Mouse (Mus musculus): ENCODE data around the gene Trim2.

Trim2 gene

DNA sequence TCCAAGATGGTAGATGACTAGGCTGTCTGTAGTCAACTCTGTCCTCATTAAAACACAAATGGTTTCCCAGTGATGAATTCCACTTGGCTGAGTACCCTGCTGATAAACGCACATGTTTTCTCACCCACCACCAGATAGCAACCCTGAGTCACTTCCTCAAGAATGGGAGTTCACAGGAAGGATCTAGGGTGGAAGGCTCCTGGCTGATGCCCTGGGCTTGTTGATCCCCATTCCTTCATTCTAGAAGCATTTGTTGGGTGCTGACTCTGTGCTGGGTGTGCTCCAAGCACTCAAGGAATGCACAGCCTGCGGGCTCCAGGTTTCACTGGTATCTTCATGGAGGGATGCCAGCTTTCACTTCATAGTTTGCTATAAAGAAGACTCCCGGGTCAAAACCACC is 12.8 kb upstream of the Trim2 start:
- no peak for DNase-seq

DNA sequence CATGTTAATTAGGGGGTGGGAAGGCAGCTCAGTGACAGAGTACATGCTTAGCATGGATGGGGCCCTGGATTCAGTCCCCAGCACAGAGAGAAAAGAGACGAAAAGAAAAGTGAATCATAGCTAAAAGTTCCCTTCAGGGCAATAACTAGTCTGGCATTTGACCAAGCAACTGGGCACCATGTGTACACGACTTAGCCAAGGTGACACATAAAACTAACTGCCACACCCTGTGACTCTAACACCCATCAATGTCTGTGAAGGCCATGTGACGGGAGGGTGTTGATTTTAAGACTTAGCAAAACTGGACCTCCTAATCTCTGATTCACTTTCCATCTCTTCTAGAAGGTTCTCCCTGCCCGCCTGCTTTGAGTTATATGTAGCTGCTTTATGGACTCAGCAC is 12.2 kb upstream of the Trim2 start:
- no peak for DNase-seq

DNA sequence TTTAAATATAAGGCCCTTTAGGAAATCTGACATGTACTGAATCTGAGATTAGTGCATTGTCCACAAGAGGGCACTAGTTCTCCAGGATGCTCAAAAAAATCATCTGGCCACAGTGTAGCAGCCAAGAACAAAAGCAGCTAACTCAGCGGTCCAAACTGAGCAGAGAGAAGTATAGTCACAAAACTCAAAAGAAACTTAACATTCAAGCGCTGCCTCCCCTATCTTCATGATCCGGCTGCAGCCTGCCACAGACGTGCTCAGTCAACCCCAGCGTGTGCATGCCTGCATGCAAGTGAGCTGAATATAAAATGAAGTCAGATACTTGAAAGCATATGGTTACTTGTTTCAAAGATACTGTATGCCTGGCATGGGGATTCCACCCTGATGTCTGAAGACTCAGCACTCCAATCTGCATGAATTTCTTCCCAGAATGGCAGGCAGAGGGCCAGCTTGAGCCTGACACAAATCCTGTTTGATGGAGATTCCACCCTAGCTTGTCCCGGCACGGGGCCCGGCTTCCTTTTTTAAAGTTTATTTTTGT is 8.0 kb upstream of the Trim2 start:
- peak; percentile 47 to 62 for DNase-seq

DNA sequence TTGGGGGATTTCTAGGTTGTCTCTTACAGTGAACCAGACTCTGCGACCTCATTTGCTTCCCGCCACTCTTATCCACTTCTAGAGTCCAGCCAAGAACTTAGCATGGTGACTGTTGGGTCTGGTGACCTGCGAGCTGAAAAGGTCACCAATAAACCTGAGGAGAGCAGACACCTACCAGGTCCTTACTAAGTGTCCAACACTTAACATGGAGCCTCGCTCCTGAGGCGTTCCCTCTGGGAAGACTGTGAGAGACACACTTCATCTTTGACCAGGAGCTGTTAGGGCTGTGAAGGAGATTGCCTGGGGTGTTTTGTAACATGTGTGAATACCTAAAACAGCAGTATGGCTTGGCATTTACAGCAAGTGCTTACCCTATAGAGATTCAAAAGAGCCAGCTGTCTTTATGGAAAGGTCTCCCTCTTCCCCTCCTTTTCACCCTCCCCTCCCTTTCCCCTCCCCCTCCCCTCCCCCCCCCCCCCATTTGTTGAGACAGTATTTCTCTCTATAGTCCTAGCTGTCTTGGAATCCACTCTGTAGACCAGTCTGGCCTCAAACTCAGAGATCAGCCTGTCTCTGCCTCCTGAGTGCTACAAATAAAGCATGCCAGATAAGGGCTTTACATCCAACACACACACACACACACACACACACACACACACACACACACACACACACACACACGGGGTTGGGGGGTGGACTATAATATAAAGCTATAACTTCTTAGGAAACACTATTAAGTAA is 7.3 kb upstream of the Trim2 start:
- no peak for DNase-seq

DNA sequence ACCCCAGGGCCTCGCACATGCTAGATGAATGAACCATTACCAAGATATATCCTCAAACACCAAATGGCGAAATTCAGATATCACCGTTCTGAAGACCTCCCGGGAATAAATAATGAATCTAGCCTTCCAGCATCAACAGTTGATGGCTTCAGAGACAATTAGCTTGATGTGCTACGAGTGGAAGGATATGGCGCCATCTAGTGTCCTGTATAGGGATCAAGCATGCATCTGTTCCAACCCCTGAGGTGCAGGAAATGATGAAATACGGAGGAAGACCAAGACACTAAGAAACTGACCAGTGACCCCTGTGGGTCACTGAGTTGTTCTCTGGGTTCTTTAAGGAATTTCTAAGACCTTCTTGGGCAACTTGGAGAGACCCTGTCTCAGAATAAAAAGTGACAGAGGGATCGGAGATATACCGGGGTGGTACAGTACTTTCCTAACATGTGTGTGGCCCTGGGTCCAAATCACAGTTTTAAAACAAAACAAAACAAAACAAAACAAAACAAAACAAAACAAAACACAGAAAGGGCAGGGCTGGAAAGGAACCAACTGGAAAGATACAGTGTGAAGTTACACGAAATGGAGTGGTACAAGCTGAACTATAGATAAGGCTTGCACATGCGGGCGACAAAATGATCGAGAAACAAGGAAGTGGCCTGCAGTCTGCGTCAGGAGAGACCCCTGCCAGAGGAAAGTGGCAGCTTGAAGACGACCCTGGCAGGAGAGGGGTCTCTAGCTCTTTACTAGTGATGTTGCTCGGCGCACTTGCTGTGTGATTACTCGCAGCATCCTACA is 6.5 kb upstream of the Trim2 start:
- DNase-seq: peak; percentile 59 to 76

DNA sequence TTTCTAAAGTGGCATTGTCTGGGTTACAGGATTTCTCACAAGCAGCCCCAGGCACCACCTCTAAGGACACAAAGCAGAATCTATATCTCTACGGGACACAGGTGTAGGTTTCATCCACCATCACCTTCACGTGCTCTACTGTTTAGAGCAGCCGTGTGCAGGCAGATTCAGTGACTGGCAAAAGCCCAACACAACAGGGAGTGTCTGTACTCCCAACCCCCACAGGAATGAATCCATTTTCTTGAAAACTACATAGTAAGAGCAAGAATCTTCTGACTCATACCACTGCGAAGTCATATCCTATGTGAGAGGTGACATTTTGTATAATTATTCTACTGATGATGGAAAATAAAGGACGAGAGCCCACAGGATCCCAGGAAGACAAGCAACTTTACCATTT is 5.6 kb upstream of the Trim2 start:
- DNase-seq: no peak

DNA sequence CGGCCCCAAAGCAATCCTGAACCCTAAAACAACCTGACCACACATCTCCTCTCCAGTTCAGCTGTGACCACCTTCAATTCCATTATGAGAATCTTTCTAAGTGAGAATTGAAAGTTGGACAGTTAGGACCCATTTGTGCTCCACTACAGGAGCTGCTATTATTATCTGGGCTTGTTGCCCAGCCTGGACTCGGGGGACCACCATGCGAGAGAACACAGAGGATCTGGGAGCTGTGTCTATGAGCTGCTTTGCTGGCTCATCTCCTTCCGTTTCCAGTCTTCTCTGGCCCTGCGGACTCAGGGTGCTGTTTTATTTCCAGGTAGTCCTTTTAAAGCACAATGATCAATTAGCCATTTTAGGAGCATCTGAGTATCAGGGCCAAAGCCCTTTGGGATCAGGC is 839 bp upstream of the Trim2 start:
- no peak for DNase-seq

DNA sequence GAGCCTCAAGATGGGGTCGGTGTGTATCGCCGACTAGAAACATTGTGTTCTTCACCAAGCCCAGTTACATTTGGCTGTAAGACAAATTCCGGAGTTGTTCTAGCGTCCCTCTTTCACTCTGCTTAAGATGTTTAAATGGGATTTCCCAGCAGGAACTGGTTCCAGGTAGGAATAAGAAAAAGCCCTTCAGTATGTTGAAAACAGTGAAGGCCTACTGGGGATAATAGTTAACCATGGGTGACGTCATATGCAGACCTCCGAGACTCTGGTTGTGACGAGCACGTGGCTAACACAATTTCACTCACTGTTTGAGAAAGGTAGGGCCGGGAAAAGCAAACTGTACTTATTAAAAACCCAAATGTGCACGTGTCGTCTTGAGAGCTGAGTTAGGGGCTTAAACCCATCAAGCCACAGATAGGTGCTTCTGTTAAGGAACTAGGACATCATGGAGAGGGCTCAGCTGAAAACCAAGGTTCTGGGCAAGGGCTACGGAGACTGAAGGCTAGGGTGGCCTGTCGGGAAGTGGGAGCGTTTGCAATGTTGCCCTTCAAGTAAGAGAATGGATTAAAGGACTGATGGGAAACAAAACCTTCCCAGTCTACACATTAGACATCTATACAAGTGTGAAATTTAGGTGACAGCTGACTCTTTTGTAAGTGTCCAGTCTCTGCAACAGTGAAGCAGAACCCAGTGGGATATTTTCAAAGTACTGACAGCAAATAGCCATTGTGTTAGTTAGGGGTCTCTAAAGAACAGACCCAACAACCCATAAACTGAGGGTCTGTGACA is 761 bp downstream of the Trim2 start:
- DNase-seq: no peak

DNA sequence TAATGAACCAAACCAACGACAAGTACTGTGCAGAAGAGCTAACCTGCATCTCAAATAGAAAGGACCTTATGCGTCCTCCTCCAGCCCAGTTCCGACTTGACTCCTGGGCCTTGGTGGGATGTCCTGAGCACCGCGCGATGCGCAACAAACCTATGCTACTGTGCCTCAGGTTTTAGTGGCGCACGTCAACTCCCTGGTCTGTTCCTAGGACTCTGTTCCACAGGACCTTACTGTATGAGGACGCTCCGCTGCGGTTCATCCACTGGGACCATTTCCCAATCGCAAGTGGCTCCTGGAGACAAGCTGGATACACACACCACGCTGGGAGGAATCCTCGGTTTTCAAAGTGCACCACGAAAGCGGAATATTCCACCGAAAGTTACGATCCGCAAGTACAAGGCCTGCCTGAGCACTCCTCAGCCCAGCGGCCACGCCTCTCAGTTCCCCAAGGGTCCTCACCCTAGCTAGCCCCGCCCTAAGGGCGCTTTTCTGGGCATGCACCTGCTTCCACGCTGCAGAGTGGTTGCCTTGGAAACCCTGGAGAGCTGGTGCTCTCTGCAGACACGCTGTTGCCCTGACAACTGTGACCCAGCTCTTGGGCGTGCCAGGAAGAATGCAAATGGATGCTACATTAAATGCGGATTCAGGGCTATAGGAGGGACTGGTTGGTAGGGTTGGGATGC is 1.5 kb downstream of the Trim2 start:
- DNase-seq: peak; percentile 62 to 72

DNA sequence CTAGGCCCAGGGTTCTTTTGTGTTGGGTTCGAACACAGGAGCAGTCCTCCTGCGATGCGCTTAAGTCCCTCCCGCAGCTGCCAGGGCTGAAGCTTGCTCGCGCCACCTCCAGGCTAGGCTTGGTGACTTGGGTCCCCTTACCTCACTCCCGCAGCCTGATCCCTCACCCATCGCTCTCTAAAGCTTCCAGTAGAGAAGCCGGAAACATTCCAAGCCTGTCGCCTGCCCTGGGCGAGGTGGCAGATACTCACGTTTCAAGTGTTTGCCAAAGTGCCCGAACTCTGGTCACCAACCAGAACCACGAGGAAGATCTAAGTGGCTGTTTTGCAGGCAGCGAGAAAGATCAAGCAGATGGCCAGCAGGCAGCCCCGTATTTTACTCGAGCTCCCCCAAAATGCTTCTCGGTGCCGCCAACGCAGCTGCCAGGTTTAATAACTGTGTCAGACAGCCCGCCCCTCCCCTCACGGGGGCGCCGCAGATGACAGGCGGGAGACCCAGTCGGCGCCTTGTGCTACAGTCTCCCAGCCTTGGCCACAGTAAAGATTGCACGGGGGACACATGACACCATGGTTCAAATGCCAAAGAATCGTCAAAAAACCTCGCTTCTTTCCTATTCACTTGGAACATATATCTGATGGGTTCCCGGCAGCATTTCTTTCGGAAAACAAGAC is 2.2 kb downstream of the Trim2 start:
- peak; percentile 61 to 67 for DNase-seq

DNA sequence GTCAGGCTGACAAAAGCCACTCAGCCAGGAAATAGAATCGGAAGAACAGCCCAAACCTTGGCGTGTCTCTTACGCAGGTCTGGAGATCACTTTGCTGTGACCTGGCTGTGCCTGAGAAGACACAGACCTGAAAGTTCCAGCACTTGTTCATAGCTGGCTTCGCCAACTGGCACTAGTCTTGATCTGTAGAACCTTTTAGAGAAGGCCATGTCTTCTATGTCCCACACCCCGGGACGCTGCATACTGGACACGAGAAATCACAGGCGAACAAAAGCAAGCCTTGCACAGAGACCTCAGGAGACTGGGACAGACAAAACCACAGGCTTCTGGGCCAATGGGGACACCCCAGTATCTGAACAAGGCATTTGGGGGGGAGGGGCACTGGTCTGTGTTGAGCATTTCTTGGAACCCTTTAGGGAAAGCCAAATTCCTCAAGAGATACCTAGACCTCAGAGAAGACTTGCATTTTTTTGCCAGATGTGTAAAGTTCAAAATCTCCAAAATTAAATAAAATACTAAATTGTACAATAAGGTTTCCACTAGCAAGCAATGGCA is 3.2 kb downstream of the Trim2 start:
- no peak for DNase-seq

DNA sequence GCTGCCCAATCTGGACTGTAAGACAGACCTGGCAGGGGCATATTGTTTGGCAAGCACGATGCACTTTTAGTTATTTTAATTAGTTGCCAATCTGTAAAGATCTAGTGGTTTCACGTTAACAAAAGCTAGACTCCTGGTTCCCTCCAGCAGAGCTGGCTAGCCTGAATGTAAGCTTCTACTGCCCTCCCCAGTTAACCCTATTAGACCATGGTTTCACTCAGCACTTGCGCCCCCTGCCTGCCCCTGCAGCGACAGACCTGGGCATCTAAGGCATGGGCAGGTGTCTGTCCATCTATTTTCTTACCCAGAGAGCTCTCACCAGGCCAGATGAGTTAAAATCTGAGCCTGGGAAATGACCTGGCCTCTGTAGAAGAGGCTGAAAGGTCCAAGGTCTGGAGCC is 4.4 kb downstream of the Trim2 start:
- DNase-seq: peak; percentile 47 to 74

DNA sequence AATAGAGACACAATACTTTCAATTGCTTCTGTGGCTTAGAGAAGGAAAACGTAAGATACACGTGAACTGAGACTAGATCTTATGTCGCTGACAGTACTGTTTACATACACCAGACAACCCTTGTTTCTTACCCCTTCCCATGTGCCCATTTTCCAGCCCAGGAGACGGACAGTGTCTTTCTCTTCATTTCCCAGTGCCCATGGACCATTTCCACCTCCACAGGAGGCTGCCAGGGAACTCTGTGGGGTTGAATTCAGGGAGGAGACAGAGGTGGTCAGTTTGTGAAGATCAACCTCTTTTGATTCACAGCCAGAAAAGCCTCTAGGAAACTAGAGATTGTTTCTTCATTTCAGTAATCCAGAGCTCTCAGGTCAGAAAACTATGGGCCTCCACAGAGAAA is 5.0 kb downstream of the Trim2 start:
- no peak for DNase-seq

DNA sequence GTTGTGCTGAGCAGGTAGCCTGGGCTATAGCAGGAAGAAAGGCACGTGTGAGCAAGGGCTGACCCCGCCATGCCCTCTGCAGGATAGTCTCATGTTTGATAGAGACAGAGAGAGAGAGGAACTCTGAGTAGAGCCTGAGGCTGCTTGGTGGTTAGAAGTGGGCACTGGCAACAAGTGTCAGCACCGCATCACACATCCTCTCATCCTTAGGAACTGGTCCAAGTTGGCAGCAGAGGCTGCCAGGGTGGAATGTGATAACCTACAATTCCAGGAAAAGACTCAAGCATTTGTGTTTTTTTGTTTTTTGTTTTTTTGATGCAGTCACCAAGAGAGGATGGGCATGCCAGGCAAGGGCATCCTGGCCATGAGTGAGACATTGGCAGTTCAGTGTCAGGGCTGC is 8.5 kb downstream of the Trim2 start:
- no peak for DNase-seq

DNA sequence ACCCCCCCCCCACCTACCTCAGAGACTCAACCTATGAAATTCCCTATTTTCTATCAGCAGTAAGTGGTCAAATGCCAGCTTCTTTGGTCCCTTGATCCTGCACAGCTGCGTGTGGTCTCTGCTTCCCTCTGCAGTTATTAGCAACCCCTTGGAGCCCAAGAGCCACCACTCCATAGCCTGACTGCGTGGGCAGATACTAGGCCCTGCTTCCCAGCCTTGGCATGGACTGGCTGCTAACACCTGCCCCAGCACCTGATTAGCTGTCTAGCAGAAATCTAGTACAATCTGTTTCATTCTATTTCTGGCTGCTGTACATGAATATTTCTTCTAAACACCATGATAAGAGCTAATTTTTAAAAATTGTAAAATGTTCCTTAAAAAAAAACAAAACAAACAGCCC is 10.0 kb downstream of the Trim2 start:
- peak in 1 of 2 experiments; percentile 35 for DNase-seq

DNA sequence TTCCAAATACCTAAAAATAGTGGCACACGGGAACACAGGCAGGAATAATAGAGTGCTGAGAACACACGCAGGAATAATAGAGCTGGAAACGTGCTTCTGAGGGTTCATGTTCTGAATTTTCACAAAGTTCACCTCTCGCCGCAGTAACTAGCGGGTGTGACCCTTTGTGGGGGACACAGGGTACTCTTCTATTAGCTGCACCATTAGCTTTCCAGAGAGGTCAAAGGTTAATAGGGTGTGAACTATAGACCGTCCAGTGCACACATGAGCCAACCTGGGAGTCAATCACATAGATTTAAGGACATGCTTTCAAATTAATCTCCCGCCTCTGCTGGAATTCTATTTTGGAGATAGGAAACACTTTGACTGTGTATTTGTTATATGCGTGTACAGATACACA is 11.9 kb downstream of the Trim2 start:
- DNase-seq: no peak

DNA sequence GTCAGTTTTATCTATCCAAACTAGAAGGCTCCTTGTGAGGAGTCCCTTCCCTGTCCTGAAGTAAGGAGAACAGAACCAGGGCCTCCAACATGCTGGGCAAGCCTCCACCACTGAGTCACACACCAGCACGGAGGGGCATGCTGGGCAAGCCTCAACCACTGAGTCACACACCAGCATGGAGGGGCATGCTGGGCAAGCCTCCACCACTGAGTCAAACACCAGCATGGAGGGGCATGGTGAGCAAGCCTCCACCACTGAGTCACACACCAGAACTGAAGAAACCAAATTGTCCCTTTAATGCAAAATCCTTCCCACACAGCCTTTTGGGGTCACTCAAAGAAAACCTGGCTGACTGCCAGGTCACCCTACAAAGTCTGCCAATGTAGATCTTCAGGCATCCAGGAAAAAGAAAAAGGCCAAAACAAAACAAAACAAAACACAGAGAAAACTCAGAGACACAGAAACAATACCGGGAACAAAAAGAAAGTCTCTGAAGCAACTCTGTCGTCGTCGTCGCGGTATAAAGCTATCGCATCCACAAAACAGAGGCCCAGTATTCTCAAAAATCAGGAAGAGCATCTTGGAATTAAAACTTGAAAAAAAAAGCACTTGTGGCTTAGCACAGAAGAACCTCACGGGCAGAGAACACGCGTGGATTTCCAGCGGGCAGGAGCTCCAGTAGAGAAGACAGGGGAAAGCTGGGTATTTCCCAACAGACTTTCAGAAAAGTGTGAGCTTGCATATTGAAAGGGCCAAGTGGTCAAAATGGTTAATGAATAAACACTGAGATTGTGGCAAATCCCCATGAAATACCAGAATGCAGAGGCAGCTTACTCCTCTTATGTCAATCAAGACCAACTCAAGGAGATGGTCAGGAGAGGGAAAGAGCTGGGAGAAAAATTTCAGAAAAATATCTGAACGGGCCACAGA is 12.7 kb downstream of the Trim2 start:
- DNase-seq: no peak

DNA sequence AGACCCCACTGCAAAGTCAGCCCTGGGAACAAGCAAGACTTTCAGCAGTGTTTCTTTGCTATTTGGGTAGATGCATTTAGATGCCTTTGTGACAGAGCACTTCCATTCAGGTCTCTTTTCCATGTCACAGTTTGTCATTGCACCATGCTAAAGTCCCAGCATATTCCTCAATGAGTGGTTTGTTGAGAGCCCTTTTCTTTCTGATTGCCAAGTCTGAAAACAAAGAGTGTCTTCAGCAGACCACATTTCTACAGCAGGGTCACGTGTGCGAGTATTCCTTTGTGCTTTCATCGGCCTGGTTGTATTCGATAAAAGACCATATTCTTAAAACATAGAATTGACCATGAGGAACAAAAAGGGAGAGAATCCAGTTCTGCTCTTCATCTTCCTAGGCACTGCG is 14.4 kb downstream of the Trim2 start:
- no peak for DNase-seq

DNA sequence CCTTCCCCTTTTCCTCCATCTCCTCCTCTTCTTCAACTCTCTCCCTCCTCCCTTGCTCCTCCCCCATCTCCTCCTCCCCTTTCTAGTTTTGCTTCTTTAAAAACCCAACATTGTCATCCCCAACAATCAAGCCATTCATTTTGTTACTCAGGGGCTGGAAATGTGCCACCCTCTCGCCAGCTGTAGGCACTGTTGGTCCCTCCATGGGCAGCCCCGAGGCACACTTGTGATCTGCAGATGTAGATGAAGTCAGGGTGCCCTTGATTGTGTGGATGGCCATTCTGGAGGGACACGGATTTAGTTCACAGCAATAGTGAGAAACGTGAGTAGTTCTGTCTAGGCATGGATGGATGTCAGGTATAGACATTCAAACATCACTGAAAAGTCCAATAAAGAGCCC is 17.7 kb downstream of the Trim2 start:
- no peak for DNase-seq

DNA sequence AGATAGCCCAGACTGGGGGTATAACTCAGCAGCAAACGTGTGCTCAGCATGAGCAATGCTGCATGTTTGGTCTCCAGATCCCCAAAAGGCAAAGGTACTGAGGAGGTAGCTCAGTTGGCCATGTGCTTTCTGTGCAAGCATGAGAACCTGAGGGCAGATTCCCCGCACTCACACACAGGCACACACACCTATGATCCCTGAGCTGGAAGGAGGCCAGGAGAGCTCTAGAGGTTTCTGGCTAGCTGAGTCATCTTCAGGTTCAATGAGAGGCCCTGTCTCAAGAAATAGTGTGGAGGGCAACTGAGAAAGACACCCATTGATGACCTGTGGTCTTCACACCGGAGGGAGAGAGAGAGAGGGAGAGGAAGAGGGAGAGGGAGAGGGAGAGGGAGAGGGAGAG is 19.4 kb downstream of the Trim2 start:
- peak in 1 of 2 experiments; percentile 28 for DNase-seq

DNA sequence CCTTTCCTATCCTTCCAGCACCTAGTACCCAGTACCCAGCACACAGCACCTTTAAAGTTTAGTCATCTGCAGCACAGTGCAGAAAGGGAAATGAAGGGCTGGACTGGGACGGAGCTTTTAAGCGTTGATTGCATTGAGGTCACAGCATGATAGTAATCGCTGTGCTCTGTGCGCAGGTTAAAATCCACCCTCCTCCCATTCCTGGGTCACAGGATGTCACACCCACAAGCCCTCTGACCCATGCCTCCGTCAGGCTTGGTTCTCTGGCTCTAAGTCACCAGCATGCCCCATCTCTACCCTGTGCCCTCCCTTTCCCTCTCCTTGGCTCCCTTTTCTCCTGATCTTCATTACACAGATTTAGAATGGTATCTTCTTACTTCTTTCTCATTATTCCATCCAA is 20.4 kb downstream of the Trim2 start:
- DNase-seq: no peak

All from cerebellum, postnatal 25 days (tissue).